Mouse (Mus musculus): ENCODE data around the gene Neurl3. TPM values are rescaled to one million over a fixed set of nuclear protein-coding genes. Genes with fewer than 3 reads are reported as not detected.

The Neurl3 gene
- total and polyA plus RNA-seq, 3 experiments: 0.08 to 0.09 (median 0.08) TPM

- no peak for DNase-seq (ENCODE audit: extremely low read depth)
- TF ChIP-seq PAX5 (IDR thresholded peaks at IDR 0.05; ENCODE audit: low read length) (no peak), ZMIZ1 (IDR thresholded peaks at IDR 0.05; ENCODE audit: low read depth, low read length) (no peak), HCFC1 (IDR thresholded peaks at IDR 0.05; ENCODE audit: low read depth, low read length) (no peak), USF1 (IDR thresholded peaks at IDR 0.05; ENCODE audit: low read depth, low read length) (no peak), E2F4 (IDR thresholded peaks at IDR 0.05; ENCODE audit: insufficient replicate concordance, low read depth, low read length) (no peak), JUND (conservative IDR thresholded peaks at IDR 0.05; ENCODE audit: low read depth, low read length) (no peak), ZC3H11A (IDR thresholded peaks at IDR 0.05; ENCODE audit: low read depth, low read length) (no peak), USF2 (conservative IDR thresholded peaks at IDR 0.05; ENCODE audit: low read depth, low read length) (no peak), ETS1 (conservative IDR thresholded peaks at IDR 0.05; ENCODE audit: low read depth, low read length) (no peak), EP300 (IDR thresholded peaks at IDR 0.05; ENCODE audit: low read length) (no peak), ZNF384 (IDR thresholded peaks at IDR 0.05; ENCODE audit: low read depth, low read length) (no peak), GABPA (IDR thresholded peaks at IDR 0.05; ENCODE audit: insufficient replicate concordance, low read depth, low read length) (no peak), ELF1 (IDR thresholded peaks at IDR 0.05; ENCODE audit: low read depth, low read length) (no peak), MYC (IDR thresholded peaks at IDR 0.05; ENCODE audit: low read depth, low read length) (no peak), CHD2 (IDR thresholded peaks at IDR 0.05; ENCODE audit: low read length) (no peak), MAZ (IDR thresholded peaks at IDR 0.05; ENCODE audit: low read depth, low read length) (no peak), CTCF (conservative IDR thresholded peaks at IDR 0.05 in 1 of 2, IDR thresholded peaks at IDR 0.05 in 1 of 2; ENCODE audit: low read depth in 2 of 2, low read length in 2 of 2) (no peak), SIN3A (IDR thresholded peaks at IDR 0.05; ENCODE audit: low read length) (no peak)
- Histone ChIP-seq H3K79me2 (replicated peaks; ENCODE audit: control insufficient read depth, extremely low read depth, insufficient read depth, poor library complexity, severe bottlenecking) (no peaks in the 10 kb centered on the region), H3K4me3 (replicated peaks in 1 of 3; ENCODE audit: low read depth in 2 of 3, low read length in 2 of 3, poor library complexity in 1 of 3) (no peak overlapping the region), H3K9ac (ENCODE audit: insufficient read depth, low read depth) (no peak overlapping the region), H3K4me1 (ENCODE audit: control insufficient read depth in 1 of 2, insufficient read depth in 2 of 2) (peaks cover 15 to 40% of the 10 kb centered on the region in 2 experiments), H3K9me3 (replicated peaks; ENCODE audit: low read length) (peaks cover 28% of the 10 kb centered on the region), H3K36me3 (replicated peaks in 1 of 2; ENCODE audit: control insufficient read depth in 1 of 2, insufficient read depth in 1 of 2, low read length in 1 of 2) (no peaks in the 10 kb centered on the region), H3K4me2 (ENCODE audit: insufficient read depth, low read depth, poor library complexity, severe bottlenecking) (no peak overlapping the region), H3K27me3 (replicated peaks) (peaks cover 7% of the 10 kb centered on the region), H3K27ac (ENCODE audit: insufficient read depth, low read depth) (no peak overlapping the region)
- in situ Hi-C loops (cut with MboI; ENCODE audit: low pct_ligation_motif_present, low pct_unique_long_range_greater_than_20kb, low sequenced_read_pairs): loop anchor here (25.0 kb wide), 1 partner anchor 421 kb away; no protein-coding TSS in a partner anchor
- dilution Hi-C loops (cut with MboI; ENCODE audit: extremely low pct_ligation_motif_present, extremely low pct_unique_long_range_greater_than_20kb, low sequenced_read_pairs): no loop called here
These were observed 15.8 kb downstream of the Neurl3 start for GRCm38 (mm10) chr1:36258631-36259030.

GRCm38 (mm10) chr1:36257276-36257675, 17.2 kb downstream of the Neurl3 start:
- Histone ChIP-seq H3K79me2 (replicated peaks; ENCODE audit: control insufficient read depth, extremely low read depth, insufficient read depth, poor library complexity, severe bottlenecking) (no peaks in the 10 kb centered on the region), H3K4me3 (replicated peaks in 1 of 3; ENCODE audit: low read depth in 2 of 3, low read length in 2 of 3, poor library complexity in 1 of 3) (no peak overlapping the region), H3K36me3 (replicated peaks in 1 of 2; ENCODE audit: control insufficient read depth in 1 of 2, insufficient read depth in 1 of 2, low read length in 1 of 2) (no peaks in the 10 kb centered on the region), H3K27ac (ENCODE audit: insufficient read depth, low read depth) (no peak overlapping the region), H3K27me3 (replicated peaks) (peaks cover 9% of the 10 kb centered on the region), H3K4me2 (ENCODE audit: insufficient read depth, low read depth, poor library complexity, severe bottlenecking) (no peak overlapping the region), H3K4me1 (ENCODE audit: control insufficient read depth in 1 of 2, insufficient read depth in 2 of 2) (peaks cover 11 to 35% of the 10 kb centered on the region in 2 experiments), H3K9me3 (replicated peaks; ENCODE audit: low read length) (peaks cover 28% of the 10 kb centered on the region), H3K9ac (ENCODE audit: insufficient read depth, low read depth) (no peak overlapping the region)
- DNase-seq (ENCODE audit: extremely low read depth): no peak
- dilution Hi-C loops (cut with MboI; ENCODE audit: extremely low pct_ligation_motif_present, extremely low pct_unique_long_range_greater_than_20kb, low sequenced_read_pairs) (no loop called here), in situ Hi-C loops (cut with MboI; ENCODE audit: low pct_ligation_motif_present, low pct_unique_long_range_greater_than_20kb, low sequenced_read_pairs) (loop anchor here (25.0 kb wide), 1 partner anchor 420 kb away; no protein-coding TSS in a partner anchor)
- TF ChIP-seq ZKSCAN1 (IDR thresholded peaks at IDR 0.05; ENCODE audit: borderline replicate concordance, low read depth, low read length) (no peak), CHD1 (IDR thresholded peaks at IDR 0.05; ENCODE audit: low read depth, low read length) (no peak), HCFC1 (IDR thresholded peaks at IDR 0.05; ENCODE audit: low read depth, low read length) (no peak), NELFE (IDR thresholded peaks at IDR 0.05; ENCODE audit: low read depth, low read length) (no peak), MAZ (IDR thresholded peaks at IDR 0.05; ENCODE audit: low read depth, low read length) (no peak), CHD2 (IDR thresholded peaks at IDR 0.05; ENCODE audit: low read length) (no peak), MAFK (IDR thresholded peaks at IDR 0.05; ENCODE audit: insufficient replicate concordance, low read length) (no peak), USF1 (IDR thresholded peaks at IDR 0.05; ENCODE audit: low read depth, low read length) (no peak), CTCF (conservative IDR thresholded peaks at IDR 0.05 in 1 of 2, IDR thresholded peaks at IDR 0.05 in 1 of 2; ENCODE audit: low read depth in 2 of 2, low read length in 2 of 2) (no peak), MYC (IDR thresholded peaks at IDR 0.05; ENCODE audit: low read depth, low read length) (no peak), RCOR1 (conservative IDR thresholded peaks at IDR 0.05; ENCODE audit: low read depth, low read length) (no peak), MAX (IDR thresholded peaks at IDR 0.05; ENCODE audit: low read length) (no peak)
